Mouse (Mus musculus) kidney, postnatal 0 days (tissue): ENCODE measurements around the gene Sct. TPM values are rescaled to one million over a fixed set of nuclear protein-coding genes. Genes with fewer than 3 reads are reported as not detected.

ENCODE experiments used
- ATAC-seq: fragments of 200-750 bp; cut with Nextera tagmentation; replicated peaks from 2 replicates; pipeline ENCODE4 v1.8.0; 2017; ENCODE audit warnings: low read depth, moderate number of reproducible peaks, moderate TSS enrichment, moderate library complexity; ENCODE audit not compliant: low FRiP score
- DNase-seq: peaks from one replicate; pipeline ENCODE4 v3.0.0-alpha.2; 2016; ENCODE audit warnings: low spot score
- H3K27ac ChIP-seq: fragments of 300-500 bp; sonication (generic); 2 replicates; pipeline ENCODE4 v1.5.1; 2014; ENCODE audit warnings: mild to moderate bottlenecking
- H3K27me3 ChIP-seq: fragments of 300-500 bp; sonication (generic); 2 replicates; pipeline ENCODE4 v1.6.1; 2014; ENCODE audit warnings: low read length, mixed read lengths; ENCODE audit not compliant: insufficient read depth
- H3K36me3 ChIP-seq: fragments of 300-500 bp; sonication (generic); 2 replicates; pipeline ENCODE4 v1.6.1; 2014; ENCODE audit warnings: low read length, mixed read lengths; ENCODE audit not compliant: insufficient read depth
- H3K4me1 ChIP-seq: fragments of 300-500 bp; sonication (generic); replicated peaks from 2 replicates; pipeline ENCODE4 v1.6.1; 2014; ENCODE audit warnings: antibody characterized with exemption, low read length, mixed read lengths; ENCODE audit not compliant: insufficient read depth
- H3K4me2 ChIP-seq: fragments of 300-500 bp; sonication (generic); 2 replicates; pipeline ENCODE4 v1.6.1; 2014; ENCODE audit warnings: mild to moderate bottlenecking, low read length, moderate library complexity, mixed read lengths
- H3K4me3 ChIP-seq: fragments of 300-500 bp; sonication (generic); replicated peaks from 2 replicates; pipeline ENCODE4 v1.5.1; 2014; ENCODE audit warnings: low read depth, low read length
- H3K9ac ChIP-seq: fragments of 300-500 bp; sonication (generic); 2 replicates; pipeline ENCODE4 v1.6.1; 2014; ENCODE audit warnings: low read depth, low read length
- H3K9me3 ChIP-seq: fragments of 300-500 bp; sonication (generic); replicated peaks from 2 replicates; pipeline ENCODE4 v1.6.1; 2016; ENCODE audit warnings: low read length, inconsistent platforms, mixed read lengths
- CTCF ChIP-seq: IDR thresholded peaks from 2 replicates; pipeline ENCODE4 v1.5.1; 2016; ENCODE audit warnings: antibody characterized with exemption, low read depth, mild to moderate bottlenecking, moderate library complexity
- WGBS: fragments of 180-500 bp; shearing (Covaris S2); extraction: QIAGEN DNeasy Blood & Tissue Kit; methylation state at CpG from one replicate; pipeline ENCODE4 v1.1.7; 2014; 5-methylcytosine and 5-hydroxymethylcytosine counted together
- polyA plus RNA-seq: library from polyadenylated mRNA; unstranded; fragments of >200 nt; fragmentation: Nextera tagmentation; extraction: Ambion mirVana; gene quantifications from 2 replicates; pipeline ENCODE4 v1.2.1, GENCODE M21; 2015

Gene Sct
- polyA plus RNA-seq, 1 experiment from 2014 or later: 37.9 TPM

DNA sequence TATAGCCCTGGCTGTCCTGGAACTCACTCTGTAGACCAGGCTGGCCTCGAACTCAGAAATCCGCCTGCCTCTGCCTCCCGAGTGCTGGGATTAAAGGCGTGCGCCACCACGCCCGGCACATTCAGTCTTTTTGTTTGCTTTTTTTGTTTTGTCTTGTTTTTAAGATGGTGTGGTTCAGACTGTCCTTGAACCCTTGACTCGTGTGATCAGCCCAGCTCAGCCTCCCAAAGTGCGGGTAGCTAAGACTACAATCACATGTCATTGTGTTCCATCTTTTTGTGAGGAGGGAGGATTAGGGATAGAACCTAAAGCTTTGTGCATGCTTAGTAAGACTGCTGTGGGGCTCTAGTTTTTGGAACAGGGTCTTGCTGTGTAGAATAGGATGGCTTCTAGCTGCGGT lies 47.4 kb downstream of the Sct start:
- Histone ChIP-seq H3K4me2 (no peak overlapping the region), H3K9ac (no peak overlapping the region), H3K9me3 (no peaks in the 10 kb centered on the region), H3K4me1 (0 out of 2 replicates have a peak, but pooled peaks cover 11% of the 10 kb centered on the region), H3K27ac (no peak overlapping the region), H3K4me3 (no peak overlapping the region), H3K36me3 (peaks cover 32% of the 10 kb centered on the region), H3K27me3 (no peaks in the 10 kb centered on the region)
- no peak for TF ChIP-seq CTCF
- DNase-seq (no peak), ATAC-seq (no peak)
- 96% methylated on average over 10 of the region's 10 CpGs for WGBS

DNA sequence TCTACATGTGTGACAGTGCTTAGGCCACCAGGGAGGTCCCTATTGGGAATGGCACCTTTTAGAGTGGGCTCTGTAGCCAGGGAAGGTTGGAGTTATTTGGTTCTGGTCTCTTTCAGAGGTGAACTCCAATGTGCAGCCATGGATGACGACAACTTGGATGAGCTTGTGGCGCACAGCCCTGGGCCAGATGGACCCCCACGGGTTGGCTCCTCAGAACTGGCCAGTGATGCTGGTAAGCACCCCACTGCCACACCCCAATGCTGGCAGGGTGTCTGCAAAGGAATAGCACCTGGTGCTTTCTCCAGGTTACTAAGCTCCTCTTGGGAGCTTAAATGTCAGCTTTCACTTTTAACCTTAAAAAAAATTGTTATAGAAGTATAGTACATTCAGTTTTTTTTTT lies 47.8 kb downstream of the Sct start:
- ATAC-seq (no peak), DNase-seq (no peak)
- no peak overlapping the region for H3K4me2 ChIP-seq
- no peak for TF ChIP-seq CTCF
- H3K36me3 ChIP-seq: peaks cover 32% of the 10 kb centered on the region
- no peaks in the 10 kb centered on the region for H3K27me3 ChIP-seq
- H3K4me1 ChIP-seq: 0 out of 2 replicates have a peak, but pooled peaks cover 11% of the 10 kb centered on the region
- no peak overlapping the region for H3K4me3 ChIP-seq
- 78% methylated on average over 3 of the region's 3 CpGs for WGBS
- H3K27ac ChIP-seq: no peak overlapping the region
- no peak overlapping the region for H3K9ac ChIP-seq
- no peaks in the 10 kb centered on the region for H3K9me3 ChIP-seq

DNA sequence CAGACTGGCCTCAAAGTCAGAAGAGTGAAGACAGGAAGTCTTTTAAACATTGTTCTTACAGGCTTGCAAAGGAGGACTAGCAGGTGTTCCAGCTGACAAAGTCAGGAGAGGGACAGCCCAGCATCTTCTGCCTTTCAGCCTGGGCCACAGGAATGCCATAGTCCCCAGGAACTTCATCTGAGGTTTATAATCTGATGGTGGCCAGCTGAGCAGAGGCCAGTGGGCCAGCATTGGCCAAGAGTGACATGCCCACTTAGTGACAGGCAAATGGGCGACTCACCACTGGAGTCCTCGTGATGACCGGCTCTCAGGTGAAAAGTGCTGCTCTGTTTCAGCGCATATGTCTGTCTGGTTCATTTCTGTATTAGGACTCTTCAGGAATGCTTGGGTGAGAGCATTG lies 48.4 kb downstream of the Sct start:
- DNase-seq (no peak), ATAC-seq (no peak)
- WGBS: 85% methylated on average over 4 of the region's 4 CpGs
- no peaks in the 10 kb centered on the region for H3K27me3 ChIP-seq
- no peak for TF ChIP-seq CTCF
- H3K36me3 ChIP-seq: peaks cover 31% of the 10 kb centered on the region
- H3K4me3 ChIP-seq: no peak overlapping the region
- H3K4me2 ChIP-seq: 0 out of 2 replicates have a peak overlapping the region, but pooled peaks have one; percentile 68
- H3K9ac ChIP-seq: no peak overlapping the region
- no peaks in the 10 kb centered on the region for H3K9me3 ChIP-seq
- 0 out of 2 replicates have a peak, but pooled peaks cover 11% of the 10 kb centered on the region for H3K4me1 ChIP-seq
- no peak overlapping the region for H3K27ac ChIP-seq

- Histone ChIP-seq H3K9ac (peak overlapping the region; percentile 99), H3K4me2 (peak overlapping the region; percentile 68), H3K27ac (no peak overlapping the region), H3K9me3 (no peaks in the 10 kb centered on the region), H3K36me3 (peaks cover 24% of the 10 kb centered on the region), H3K4me3 (peak overlapping the region; percentile 99), H3K27me3 (no peaks in the 10 kb centered on the region), H3K4me1 (0 out of 2 replicates have a peak, but pooled peaks cover 11% of the 10 kb centered on the region)
- DNase-seq (no peak), ATAC-seq (no peak)
- 41% methylated on average over 6 of the region's 6 CpGs for WGBS
- no peak for TF ChIP-seq CTCF
These were observed 49.2 kb downstream of the Sct start for GRCm38 (mm10) chr7:141229702-141230101.

Other genes starting within 250 kb of the Sct start
- 6.4 and 7.4 TPM in 2 replicates for gene B4galnt4, start 218.0 kb downstream of the Sct start, polyA plus RNA-seq
- 11.1 and 13.4 TPM in 2 replicates for gene Pkp3, start 200.9 kb downstream of the Sct start, polyA plus RNA-seq
- 54.1 and 59.6 TPM in 2 replicates for gene Sigirr, start 178.6 kb downstream of the Sct start, polyA plus RNA-seq
- gene Ano9, start 161.3 kb downstream of the Sct start, polyA plus RNA-seq: 6.9 and 8.1 TPM in 2 replicates
- gene Ptdss2, start 156.8 kb downstream of the Sct start, polyA plus RNA-seq: 75.3 and 85.1 TPM in 2 replicates
- 136 and 147 TPM in 2 replicates for gene Rnh1, start 106.3 kb downstream of the Sct start, polyA plus RNA-seq
- gene Hras, start 85.1 kb downstream of the Sct start, polyA plus RNA-seq: 91.5 and 95.5 TPM in 2 replicates
- 9.9 and 10.8 TPM in 2 replicates for gene Lrrc56, start 85.0 kb downstream of the Sct start, polyA plus RNA-seq
- gene Lmntd2, start 65.1 kb downstream of the Sct start, polyA plus RNA-seq: 2.6 and 2.9 TPM in 2 replicates
- 61.5 and 62.5 TPM in 2 replicates for gene Rassf7, start 63.3 kb downstream of the Sct start, polyA plus RNA-seq
- gene Phrf1, start 50.3 kb downstream of the Sct start, polyA plus RNA-seq: 37.2 and 39.8 TPM in 2 replicates
- 14.5 and 21.1 TPM in 2 replicates for gene Irf7, start 12.7 kb downstream of the Sct start, polyA plus RNA-seq
- gene Cdhr5, start 2.3 kb downstream of the Sct start, polyA plus RNA-seq: 40.1 and 41.2 TPM in 2 replicates
- gene Drd4, start 12.9 kb upstream of the Sct start, polyA plus RNA-seq: 1.8 and 2.2 TPM in 2 replicates
- gene Deaf1, start 48.6 kb upstream of the Sct start, polyA plus RNA-seq: 64.1 and 64.2 TPM in 2 replicates
- 40.5 and 45.3 TPM in 2 replicates for gene Tmem80, start 48.6 kb upstream of the Sct start, polyA plus RNA-seq
- 76.5 and 77.1 TPM in 2 replicates for gene Eps8l2, start 59.7 kb upstream of the Sct start, polyA plus RNA-seq
- 420 and 440 TPM in 2 replicates for gene Taldo1, start 113.1 kb upstream of the Sct start, polyA plus RNA-seq
- 50.0 and 52.0 TPM in 2 replicates for gene Gatd1, start 135.0 kb upstream of the Sct start, polyA plus RNA-seq
- 2.2 and 2.3 TPM in 2 replicates for gene Cend1, start 150.4 kb upstream of the Sct start, polyA plus RNA-seq
- 15.8 and 17.3 TPM in 2 replicates for gene Slc25a22, start 158.8 kb upstream of the Sct start, polyA plus RNA-seq
- 3.6 and 5.1 TPM in 2 replicates for gene Pidd1, start 164.9 kb upstream of the Sct start, polyA plus RNA-seq
- 1,479 and 1,595 TPM in 2 replicates for gene Rplp2, start 168.2 kb upstream of the Sct start, polyA plus RNA-seq
- 68.0 and 72.9 TPM in 2 replicates for gene Pnpla2, start 176.1 kb upstream of the Sct start, polyA plus RNA-seq
- gene Cracr2b, start 182.0 kb upstream of the Sct start, polyA plus RNA-seq: 16.1 and 20.5 TPM in 2 replicates
- 36.1 and 37.2 TPM in 2 replicates for gene Cd151, start 188.3 kb upstream of the Sct start, polyA plus RNA-seq
- 68.5 and 72.2 TPM in 2 replicates for gene Polr2l, start 196.0 kb upstream of the Sct start, polyA plus RNA-seq
- gene Tspan4, start 196.1 kb upstream of the Sct start, polyA plus RNA-seq: 109 and 115 TPM in 2 replicates